Mouse (Mus musculus): ENCODE data around the gene Ostm1.

GRCm38 (mm10) chr10:42559581-42560200 is 23.9 kb upstream of the Ostm1 start:
- no peak for TF ChIP-seq CTCF (IDR thresholded peaks at IDR 0.05; ENCODE audit: control insufficient read depth, insufficient read depth, insufficient read length)
- TF ChIP-seq MYOD1 (IDR thresholded peaks at IDR 0.05; ENCODE audit: control insufficient read depth, insufficient read length, low read depth) = no peak
- TF ChIP-seq FOSL1 (IDR thresholded peaks at IDR 0.05; ENCODE audit: insufficient read depth, low read length, poor library complexity, severe bottlenecking) = no peak
